27 mouse cellular contexts compared by ENCODE assay signal in the genomic region with DNA sequence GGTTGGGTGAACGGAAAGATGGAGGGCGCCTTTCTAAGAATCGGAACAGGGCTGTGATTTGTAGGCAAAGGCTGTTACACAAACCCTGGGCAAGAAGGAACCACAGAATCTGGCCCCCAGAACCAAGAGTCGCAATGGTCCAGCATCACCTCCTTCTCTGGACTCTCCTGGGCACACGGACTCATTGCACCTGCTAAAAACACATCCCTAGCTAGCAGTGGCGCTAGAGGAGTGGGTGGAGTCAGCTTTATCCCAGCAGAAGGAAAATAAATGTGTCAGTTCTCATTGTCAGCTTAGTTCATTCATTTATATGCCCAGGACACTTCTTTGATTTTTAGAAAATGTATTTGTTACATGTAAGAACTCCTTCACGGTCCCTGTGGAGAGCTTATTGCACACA. TPM values are rescaled to one million over a fixed set of nuclear protein-coding genes. Genes with fewer than 3 reads are reported as not detected.
DNase-seq lines count a peak whose midpoint lies in the region; ATAC-seq and TF ChIP-seq lines count a peak whose summit lies in the region.
"Had no signal": no experiment of that assay in that cellular context is flagged by ENCODE, and none has a peak within 500 bp of the region (broad histone marks: within the 10 kb centered on the region; RNA-seq: fewer than 3 reads in every experiment).

No protein-coding gene starts in this region.

- WGBS in forebrain, embryonic 11.5 days: 18% methylated on average over 7 of the region's 7 CpGs
- WGBS in forebrain, postnatal 0 days: 25% methylated on average over 7 of the region's 7 CpGs
- 44% methylated on average over 7 of the region's 7 CpGs for WGBS in heart, embryonic 13.5 days
- 41% methylated on average over 7 of the region's 7 CpGs for WGBS in heart, embryonic 11.5 days (ENCODE audit: insufficient replicate concordance)
- WGBS in midbrain, embryonic 12.5 days: 24% methylated on average over 7 of the region's 7 CpGs
- WGBS in midbrain, embryonic 10.5 days: 29% methylated on average over 7 of the region's 7 CpGs

- no peak for ATAC-seq in forebrain, embryonic 11.5 days (replicated peaks; ENCODE audit: low FRiP score)
- no peak for ATAC-seq in forebrain, postnatal 0 days
- ATAC-seq in heart, embryonic 13.5 days (ENCODE audit: extremely low read depth, insufficient number of reproducible peaks, low FRiP score, low TSS enrichment): no peak
- ATAC-seq in heart, embryonic 11.5 days (replicated peaks; ENCODE audit: insufficient number of reproducible peaks, low FRiP score, low TSS enrichment): no peak
- no peak for ATAC-seq in midbrain, embryonic 12.5 days (ENCODE audit: low FRiP score, low read depth)

- H3K27me3 ChIP-seq in forebrain, embryonic 11.5 days (ENCODE audit: control insufficient read depth, insufficient read depth, low read length): peaks cover 46% of the 10 kb centered on the region
- H3K27me3 ChIP-seq in forebrain, postnatal 0 days (ENCODE audit: insufficient read depth, low read length): peaks cover 51% of the 10 kb centered on the region
- H3K27me3 ChIP-seq in heart, embryonic 13.5 days (replicated peaks): peaks cover 64% of the 10 kb centered on the region
- H3K27me3 ChIP-seq in heart, embryonic 11.5 days (ENCODE audit: control insufficient read depth, insufficient read depth, low read length): peaks cover 39% of the 10 kb centered on the region
- H3K27me3 ChIP-seq in midbrain, embryonic 12.5 days: peaks cover 70% of the 10 kb centered on the region
- peaks cover 78% of the 10 kb centered on the region for H3K27me3 ChIP-seq in midbrain, embryonic 10.5 days (ENCODE audit: low read depth, poor library complexity, severe bottlenecking)

- no peak overlapping the region for H3K4me3 ChIP-seq in forebrain, embryonic 11.5 days (ENCODE audit: low read depth, low read length)
- no peak overlapping the region for H3K4me3 ChIP-seq in forebrain, postnatal 0 days (ENCODE audit: low read depth, low read length)
- no peak overlapping the region for H3K4me3 ChIP-seq in heart, embryonic 13.5 days
- H3K4me3 ChIP-seq in heart, embryonic 11.5 days (ENCODE audit: low read depth, low read length): no peak overlapping the region
- H3K4me3 ChIP-seq in midbrain, embryonic 12.5 days: no peak overlapping the region
- no peak overlapping the region for H3K4me3 ChIP-seq in midbrain, embryonic 10.5 days
- H3K4me3 ChIP-seq: embryonic facial prominence, embryonic 13.5 days; erythroblast, embryonic 14.5 days; limb, embryonic 15.5 days; neural tube, embryonic 12.5 days had no signal

- no peaks in the 10 kb centered on the region for H3K36me3 ChIP-seq in forebrain, embryonic 11.5 days (ENCODE audit: control insufficient read depth, insufficient read depth, low read length)
- H3K36me3 ChIP-seq in forebrain, postnatal 0 days (ENCODE audit: insufficient read depth): no peaks in the 10 kb centered on the region
- H3K36me3 ChIP-seq in heart, embryonic 13.5 days: no peaks in the 10 kb centered on the region
- no peaks in the 10 kb centered on the region for H3K36me3 ChIP-seq in heart, embryonic 11.5 days (ENCODE audit: control insufficient read depth, insufficient read depth, low read length)
- H3K36me3 ChIP-seq in midbrain, embryonic 12.5 days: no peaks in the 10 kb centered on the region
- no peaks in the 10 kb centered on the region for H3K36me3 ChIP-seq in midbrain, embryonic 10.5 days
- H3K36me3 ChIP-seq: embryonic facial prominence, embryonic 13.5 days; limb, embryonic 15.5 days; neural tube, embryonic 12.5 days had no signal

- TF ChIP-seq CTCF in forebrain, postnatal 0 days (IDR thresholded peaks at IDR 0.05; ENCODE audit: low read depth): no peak

- no peak for DNase-seq in forebrain, embryonic 11.5 days (ENCODE audit: low spot score)
- DNase-seq in forebrain, postnatal 0 days: no peak
- no peak for DNase-seq in midbrain, embryonic 10.5 days (ENCODE audit: low spot score)
- DNase-seq in ovary, postnatal 10 days (ENCODE audit: low spot score): no peak
- DNase-seq: cerebellum, adult 2 months; cerebellum, postnatal 25 days; kidney, adult 2 months; left cerebral cortex, postnatal 4 days; lung, embryonic 14.5 days; thymus, adult 18-20 months; thymus, postnatal 36 days had no signal

- 0 out of 2 replicates have a peak overlapping the region, but pooled peaks have one; percentile 6 for H3K4me2 ChIP-seq in forebrain, embryonic 11.5 days (ENCODE audit: low read depth, low read length, severe bottlenecking)
- H3K4me2 ChIP-seq in forebrain, postnatal 0 days (ENCODE audit: low read depth): no peak overlapping the region
- H3K4me2 ChIP-seq in heart, embryonic 13.5 days: 0 out of 2 replicates have a peak overlapping the region, but pooled peaks have one; percentile 1
- H3K4me2 ChIP-seq in heart, embryonic 11.5 days: no peak overlapping the region
- H3K4me2 ChIP-seq in midbrain, embryonic 12.5 days (replicated peaks): 0 out of 2 replicates have a peak overlapping the region, but pooled peaks have one; percentile 15
- H3K4me2 ChIP-seq: embryonic facial prominence, embryonic 13.5 days; limb, embryonic 15.5 days; lung, embryonic 14.5 days; neural tube, embryonic 12.5 days had no signal

- H3K4me1 ChIP-seq in forebrain, embryonic 11.5 days (replicated peaks; ENCODE audit: control insufficient read depth, insufficient read depth, low read length): peaks cover 5% of the 10 kb centered on the region; the same call in 1 of the 2 replicates
- H3K4me1 ChIP-seq in forebrain, postnatal 0 days (ENCODE audit: insufficient read depth): no peaks in the 10 kb centered on the region
- H3K4me1 ChIP-seq in heart, embryonic 13.5 days: peaks cover 10% of the 10 kb centered on the region
- peaks cover 4% of the 10 kb centered on the region for H3K4me1 ChIP-seq in heart, embryonic 11.5 days (ENCODE audit: control insufficient read depth, insufficient read depth, low read length)
- peaks cover 13% of the 10 kb centered on the region for H3K4me1 ChIP-seq in midbrain, embryonic 12.5 days
- H3K4me1 ChIP-seq in midbrain, embryonic 10.5 days: peaks cover 13% of the 10 kb centered on the region

- no peak overlapping the region for H3K9ac ChIP-seq in forebrain, embryonic 11.5 days (ENCODE audit: low read length)
- no peak overlapping the region for H3K9ac ChIP-seq in forebrain, postnatal 0 days
- H3K9ac ChIP-seq in heart, embryonic 13.5 days: no peak overlapping the region
- no peak overlapping the region for H3K9ac ChIP-seq in heart, embryonic 11.5 days (ENCODE audit: low read depth, low read length)
- H3K9ac ChIP-seq in midbrain, embryonic 12.5 days (replicated peaks): no peak overlapping the region
- H3K9ac ChIP-seq: embryonic facial prominence, embryonic 13.5 days; limb, embryonic 15.5 days; liver, embryonic 14.5 days; lung, embryonic 14.5 days; neural tube, embryonic 12.5 days had no signal

- H3K27ac ChIP-seq in forebrain, embryonic 11.5 days (ENCODE audit: low read depth, low read length): no peak overlapping the region
- no peak overlapping the region for H3K27ac ChIP-seq in forebrain, postnatal 0 days (ENCODE audit: low read depth, low read length)
- no peak overlapping the region for H3K27ac ChIP-seq in heart, embryonic 13.5 days (replicated peaks)
- H3K27ac ChIP-seq in heart, embryonic 11.5 days (ENCODE audit: low read depth, low read length): no peak overlapping the region
- no peak overlapping the region for H3K27ac ChIP-seq in midbrain, embryonic 12.5 days (replicated peaks)
- H3K27ac ChIP-seq in midbrain, embryonic 10.5 days (replicated peaks): no peak overlapping the region
- H3K27ac ChIP-seq: embryonic facial prominence, embryonic 13.5 days; kidney, postnatal 0 days; limb, embryonic 15.5 days; liver, embryonic 14.5 days; neural tube, embryonic 12.5 days had no signal

- no peaks in the 10 kb centered on the region for H3K9me3 ChIP-seq in forebrain, embryonic 11.5 days (ENCODE audit: control insufficient read depth, low read length)
- H3K9me3 ChIP-seq in forebrain, postnatal 0 days (ENCODE audit: low read length): no peaks in the 10 kb centered on the region
- H3K9me3 ChIP-seq in heart, embryonic 13.5 days: no peaks in the 10 kb centered on the region
- no peaks in the 10 kb centered on the region for H3K9me3 ChIP-seq in heart, embryonic 11.5 days (replicated peaks; ENCODE audit: control insufficient read depth, low read length)
- H3K9me3 ChIP-seq in midbrain, embryonic 12.5 days: no peaks in the 10 kb centered on the region
- H3K9me3 ChIP-seq in midbrain, embryonic 10.5 days (replicated peaks): no peaks in the 10 kb centered on the region
- H3K9me3 ChIP-seq: embryonic facial prominence, embryonic 13.5 days; limb, embryonic 15.5 days; neural tube, embryonic 12.5 days had no signal

RNA-seq across cellular contexts. Expression of a gene that starts 8.8 kb away (rescaled TPM):
- polyA plus RNA-seq in forebrain, embryonic 11.5 days (2014; fragmentation: Nextera tagmentation; extraction: Ambion mirVana): not detected in 2 replicates
- total RNA-seq in forebrain, postnatal 0 days (2014; rRNA removed): not detected in 2 replicates
- polyA plus RNA-seq in forebrain, postnatal 0 days (2015; fragmentation: Nextera tagmentation; extraction: Ambion mirVana): not detected in 2 replicates
- 19.7 and 24.3 TPM in 2 replicates for polyA plus RNA-seq in heart, embryonic 13.5 days (2015; fragmentation: Nextera tagmentation; extraction: Ambion mirVana)
- 58.1 and 61.9 TPM in 2 replicates for polyA plus RNA-seq in heart, embryonic 11.5 days (2014; fragmentation: Nextera tagmentation; extraction: Ambion mirVana)
- polyA plus RNA-seq in midbrain, embryonic 12.5 days (2016; fragmentation: Nextera tagmentation; extraction: Ambion mirVana): not detected in 2 replicates
- 0.15 TPM in 1 of 2 replicates, not detected in the other for polyA plus RNA-seq in midbrain, embryonic 10.5 days (2016; fragmentation: Nextera tagmentation; extraction: Ambion mirVana)
- total RNA-seq: gastrocnemius, adult 8-10 months; heart, postnatal 25 days; layer of hippocampus, adult 18-20 months; layer of hippocampus, postnatal 14 days; left cerebral cortex, adult 8-10 months; left cerebral cortex, postnatal 4 days; megakaryocyte, adult 5-6 weeks had no signal
- polyA plus RNA-seq: cerebellum, adult 2 months; erythroblast, embryonic 14.5 days; gonadal fat pad, adult 2 months; lung, embryonic 14.5 days had no signal

RNA-seq across cellular contexts. Expression of a gene that starts 40.0 kb away (rescaled TPM):
- 14.1 and 15.8 TPM in 2 replicates for polyA plus RNA-seq in forebrain, embryonic 11.5 days (2014; fragmentation: Nextera tagmentation; extraction: Ambion mirVana)
- 26.6 and 35.4 TPM in 2 replicates for total RNA-seq in forebrain, postnatal 0 days (2014; rRNA removed)
- polyA plus RNA-seq in forebrain, postnatal 0 days (2015; fragmentation: Nextera tagmentation; extraction: Ambion mirVana): 11.4 and 15.3 TPM in 2 replicates
- 6.9 and 7.1 TPM in 2 replicates for polyA plus RNA-seq in heart, embryonic 13.5 days (2015; fragmentation: Nextera tagmentation; extraction: Ambion mirVana)
- polyA plus RNA-seq in heart, embryonic 11.5 days (2014; fragmentation: Nextera tagmentation; extraction: Ambion mirVana): 10.7 and 10.8 TPM in 2 replicates
- 16.7 and 20.2 TPM in 2 replicates for polyA plus RNA-seq in midbrain, embryonic 12.5 days (2016; fragmentation: Nextera tagmentation; extraction: Ambion mirVana)
- polyA plus RNA-seq in midbrain, embryonic 10.5 days (2016; fragmentation: Nextera tagmentation; extraction: Ambion mirVana): 7.2 TPM in 2 replicates

Comparison
In these comparisons a context has a peak if more than half of its experiments do, and no peak if none do; other contexts are left out.
1. H3K4me2 ChIP-seq: peak in forebrain, embryonic 11.5 days (single experiment), heart, embryonic 13.5 days (single experiment) and midbrain, embryonic 12.5 days (single experiment); none in forebrain, postnatal 0 days (single experiment) and heart, embryonic 11.5 days (single experiment).
2. RNA of a gene that starts 8.8 kb away (polyA plus RNA-seq): 58.1 to 61.9 TPM in heart, embryonic 11.5 days and 19.7 to 24.3 TPM in heart, embryonic 13.5 days; 0.15 TPM in midbrain, embryonic 10.5 days, not detected in midbrain, embryonic 12.5 days, not detected in forebrain, embryonic 11.5 days and not detected in forebrain, postnatal 0 days; every median in the first group is over 10 times any median in the second.